Mouse (Mus musculus) thymus, postnatal 25 days (tissue): ENCODE results near the gene Wdr31.

ENCODE experiments used
- DNase-seq: peaks from one replicate; pipeline ENCODE4 v3.0.0; 2022

The Wdr31 gene

DNA sequence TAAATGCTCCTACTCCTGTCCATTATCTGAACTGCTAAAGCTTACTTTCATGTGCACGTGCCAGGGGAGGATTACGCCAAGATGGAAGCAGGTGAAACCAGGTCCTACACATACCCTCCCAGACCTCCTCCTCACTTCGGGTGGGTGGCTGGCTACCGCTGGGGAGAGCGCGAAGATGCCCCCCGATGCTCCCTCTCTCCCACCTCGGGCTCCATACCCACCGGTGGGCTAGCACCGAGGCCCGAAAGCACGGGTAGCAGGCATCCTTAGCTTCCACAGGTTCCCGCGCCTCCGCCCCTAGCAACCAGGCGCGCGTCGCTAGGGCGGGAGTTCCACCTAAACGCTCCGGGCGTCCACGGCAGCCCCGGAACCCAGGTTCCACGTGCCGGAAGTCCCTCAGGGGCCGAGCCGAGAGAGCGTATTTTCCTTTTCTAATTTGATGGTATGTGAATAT is at the start of gene Wdr31:
Gene Wdr31 (minus strand): TSS at position 299 of the 454 bp plus-strand sequence.
- peak; percentile 84 for DNase-seq

DNA sequence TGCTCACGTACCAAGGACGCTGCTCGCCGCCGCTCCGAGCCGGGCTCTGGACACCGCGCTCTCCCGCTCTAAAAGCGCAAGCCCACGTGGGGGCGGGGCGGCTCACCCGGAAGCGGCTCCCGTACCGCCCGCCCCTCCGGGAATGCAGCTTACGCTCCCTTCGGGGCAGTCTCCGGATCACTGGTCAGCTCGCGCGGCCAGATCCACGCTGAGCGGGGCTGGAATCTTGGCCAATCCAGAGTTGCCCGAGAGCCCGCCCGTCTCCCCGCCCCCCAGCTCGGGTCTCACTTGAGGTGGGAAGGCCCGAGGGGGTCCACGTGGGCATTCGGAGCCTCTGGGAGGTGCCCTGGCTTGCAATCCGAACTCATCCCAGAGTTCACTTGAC is 49.1 kb upstream of the Wdr31 start, which contains the start of gene Alad:
Gene Alad (minus strand): TSS at position 70 of the 385 bp plus-strand sequence.
- peak; percentile 79 for DNase-seq

DNA sequence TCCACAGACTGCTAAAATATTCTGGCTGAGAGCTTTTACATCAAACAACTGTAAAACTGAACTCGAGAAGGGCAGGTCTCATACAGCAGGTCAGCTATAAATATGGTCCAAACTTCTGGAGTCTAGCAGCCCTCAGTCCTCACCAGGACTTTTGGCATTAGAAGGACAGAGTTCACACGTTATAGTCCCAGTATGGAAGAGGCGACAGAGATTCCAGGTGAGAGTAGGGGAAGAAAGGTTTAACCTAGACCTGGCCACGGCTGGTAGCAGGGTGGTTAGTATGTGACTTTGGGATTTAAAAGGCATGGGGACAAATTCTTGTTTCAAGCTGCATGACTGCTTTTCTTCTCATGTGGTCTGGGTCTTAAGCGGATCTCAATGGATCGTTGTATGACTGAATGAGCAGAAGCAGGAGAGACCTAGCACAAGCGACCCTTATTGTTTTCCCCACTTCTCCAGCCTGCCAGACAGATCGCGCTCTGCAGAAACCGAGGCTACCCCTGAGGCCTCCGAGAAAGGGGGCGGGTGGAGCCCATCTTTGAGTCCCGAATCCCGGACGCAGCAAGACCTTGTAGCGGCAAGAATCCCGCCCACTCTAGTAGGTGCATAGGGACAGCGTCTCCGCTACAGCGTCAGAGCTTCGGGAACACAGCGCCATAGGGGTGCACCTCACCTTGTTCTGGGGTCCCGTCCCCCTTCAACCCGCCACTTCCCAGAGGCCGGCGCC is 48.6 kb upstream of the Wdr31 start:
- no peak for DNase-seq

DNA sequence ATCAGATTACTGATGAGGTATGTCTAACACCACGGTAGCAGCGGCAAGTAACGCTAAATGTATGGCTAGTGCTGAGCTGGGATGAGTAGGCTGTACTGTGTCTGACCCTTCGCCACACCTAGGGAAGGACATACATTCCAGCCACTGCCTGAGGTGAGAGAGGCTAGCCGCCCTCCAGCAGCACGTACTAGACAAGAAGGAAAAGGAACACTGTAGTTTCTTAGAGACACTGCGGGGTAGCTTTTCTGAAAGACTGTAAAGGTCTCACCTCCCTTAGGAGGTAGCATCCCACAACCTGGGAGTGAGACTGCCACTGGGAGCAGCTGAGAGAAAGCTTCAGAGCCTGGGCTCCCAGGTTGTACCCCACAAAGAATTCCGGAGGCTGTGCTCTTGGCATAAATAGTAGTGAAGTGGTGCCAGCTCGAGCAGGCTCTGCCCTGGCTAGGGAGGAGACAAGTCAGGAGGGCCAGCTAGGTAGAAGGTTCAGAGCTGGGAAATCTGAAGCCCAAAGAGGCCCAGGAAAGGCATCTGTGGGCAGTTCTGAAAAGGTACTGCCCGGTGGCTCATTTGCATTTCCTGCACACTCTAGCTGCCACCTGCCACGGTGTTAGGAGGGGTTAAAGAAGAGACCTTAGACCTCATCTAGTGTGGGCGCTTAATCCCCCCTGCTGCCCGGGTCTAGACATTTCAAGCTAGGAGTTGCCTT is 47.9 kb upstream of the Wdr31 start:
- peak; percentile 31 for DNase-seq

DNA sequence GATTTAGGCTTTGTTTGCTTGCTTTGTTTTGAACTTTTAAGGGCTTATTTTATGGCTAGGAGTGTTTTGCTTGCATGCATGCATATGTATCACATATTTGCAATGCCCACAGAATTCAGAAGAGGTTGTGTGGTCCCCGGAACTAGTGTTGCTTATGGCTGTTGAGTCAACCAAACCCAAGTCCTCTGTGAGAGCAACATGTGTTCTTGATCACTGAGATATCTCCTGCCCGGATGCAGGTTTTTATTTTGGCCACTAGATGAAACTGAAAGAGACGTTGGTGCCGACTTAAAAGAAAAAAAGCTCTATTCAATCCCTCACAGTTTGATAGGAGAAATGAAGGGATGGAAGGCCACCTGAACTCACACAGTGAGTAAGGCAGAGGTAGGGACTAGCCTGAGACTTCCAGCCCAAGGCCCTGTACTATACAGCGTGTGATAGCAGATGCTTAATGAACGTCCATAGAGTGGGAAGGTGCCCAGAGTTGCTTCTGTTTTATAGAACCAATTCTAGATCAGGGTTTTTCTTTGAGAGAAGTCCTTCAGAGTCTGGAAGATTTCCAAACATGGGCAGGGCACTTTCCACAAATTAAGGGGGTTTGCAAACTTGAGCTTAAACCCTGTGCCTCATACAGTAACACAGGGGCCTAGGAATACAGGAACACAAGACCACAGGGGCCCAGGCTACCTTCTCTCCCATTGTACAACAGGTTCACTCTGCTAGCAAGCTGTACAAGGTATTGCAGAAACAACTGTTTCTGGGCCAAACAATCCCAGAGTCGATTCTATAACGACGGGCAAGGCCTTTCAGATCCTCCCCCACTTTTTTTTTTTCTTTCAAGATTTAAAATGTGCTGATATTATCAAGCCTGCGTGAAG is 47.1 kb upstream of the Wdr31 start:
- no peak for DNase-seq

DNA sequence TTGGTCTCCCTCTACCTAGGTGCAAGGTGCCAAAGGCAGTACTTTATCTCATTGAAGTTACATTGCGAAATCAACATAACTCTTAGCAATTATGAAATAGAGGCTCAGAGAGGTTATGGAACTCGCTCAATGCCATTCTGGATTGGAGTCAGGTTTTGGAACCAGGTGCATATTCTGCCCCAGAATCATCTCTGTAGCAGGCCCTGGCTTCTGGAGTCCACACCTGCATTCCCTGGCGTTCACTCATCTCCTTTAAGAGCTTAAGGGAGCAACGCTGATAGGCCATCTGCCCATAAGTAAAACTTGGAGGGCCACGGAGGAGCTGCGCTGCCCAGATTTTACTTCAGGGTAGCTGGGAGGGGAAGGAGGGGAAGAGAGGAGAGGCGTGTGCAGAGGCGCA is 46.4 kb upstream of the Wdr31 start:
- no peak for DNase-seq

DNA sequence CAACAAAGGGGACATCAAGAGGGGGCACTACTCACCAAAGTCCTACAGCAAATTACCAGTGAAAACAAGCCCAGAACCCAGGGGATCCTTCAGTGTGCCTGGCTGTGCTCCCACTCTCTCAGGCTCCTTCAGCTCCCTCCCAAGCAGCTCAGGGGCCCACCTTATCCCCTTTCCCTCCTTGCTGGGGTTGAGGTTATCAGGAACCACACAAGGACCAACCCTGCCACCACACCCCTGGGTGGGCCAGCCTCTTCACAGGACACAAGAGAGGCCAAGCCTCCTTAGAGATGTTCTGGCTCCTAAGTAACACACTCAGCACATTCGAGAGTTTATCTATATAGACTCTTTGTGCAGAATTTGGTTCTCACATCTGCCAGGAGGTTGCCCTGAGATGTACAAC is 45.9 kb upstream of the Wdr31 start:
- DNase-seq, result no peak

DNA sequence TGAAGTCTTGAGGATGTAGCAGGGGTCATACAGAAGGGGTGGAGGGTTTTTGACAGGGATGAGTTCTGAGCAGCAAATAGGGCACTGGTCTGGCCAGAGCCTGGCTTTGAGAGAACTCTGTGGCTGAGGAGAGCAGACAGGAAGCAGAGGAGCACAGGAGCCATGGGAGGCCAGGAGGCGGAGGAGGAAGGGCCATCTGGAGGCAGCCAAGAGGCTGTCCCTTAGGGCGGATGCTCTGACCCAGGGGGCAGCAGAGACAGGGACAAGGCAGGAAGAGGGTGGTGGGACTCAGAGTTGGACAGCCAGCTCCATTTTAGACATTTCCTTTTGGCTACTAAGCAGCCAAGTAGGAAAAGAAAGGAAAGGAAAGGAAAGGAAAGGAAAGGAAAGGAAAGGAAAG is 45.4 kb upstream of the Wdr31 start:
- DNase-seq, result no peak

DNA sequence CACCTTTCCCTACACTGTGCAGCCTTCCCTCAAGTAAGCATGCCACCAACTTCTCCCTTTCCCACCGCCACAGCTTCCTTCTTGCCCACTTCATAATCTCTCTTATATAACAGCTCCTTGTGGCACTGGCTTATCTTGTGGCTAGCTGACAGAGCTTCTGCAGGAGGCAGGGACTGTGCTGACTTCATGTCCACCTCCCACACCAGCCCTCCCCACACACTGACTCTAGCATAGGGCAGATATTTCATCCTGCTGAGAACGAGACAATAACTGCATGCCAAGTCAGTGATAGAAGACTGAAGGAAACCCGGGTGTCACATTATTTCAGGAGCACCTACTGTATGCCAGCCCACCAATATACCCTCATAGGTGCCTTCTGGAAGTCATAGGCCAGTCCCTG is 44.8 kb upstream of the Wdr31 start:
- no peak for DNase-seq

DNA sequence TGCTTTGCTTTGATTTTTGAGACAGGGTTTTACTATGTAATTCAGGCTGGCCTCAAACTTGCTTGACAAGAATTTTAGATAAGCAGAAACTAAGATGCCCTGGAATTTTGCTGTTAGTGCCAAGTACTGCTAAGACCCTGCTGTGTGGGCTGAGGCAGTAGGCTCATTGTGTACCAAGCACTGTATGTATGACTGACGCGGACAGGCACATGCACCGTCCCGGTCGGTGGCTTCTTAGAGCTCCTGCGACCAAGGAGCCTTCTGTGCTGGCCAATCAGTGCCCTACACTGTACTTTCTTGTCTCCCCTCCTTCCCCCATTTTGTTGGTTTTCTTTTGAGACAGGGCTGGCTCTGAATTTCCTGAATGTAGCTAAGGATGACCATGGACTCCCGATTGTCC is 44.3 kb upstream of the Wdr31 start:
- no peak for DNase-seq

DNA sequence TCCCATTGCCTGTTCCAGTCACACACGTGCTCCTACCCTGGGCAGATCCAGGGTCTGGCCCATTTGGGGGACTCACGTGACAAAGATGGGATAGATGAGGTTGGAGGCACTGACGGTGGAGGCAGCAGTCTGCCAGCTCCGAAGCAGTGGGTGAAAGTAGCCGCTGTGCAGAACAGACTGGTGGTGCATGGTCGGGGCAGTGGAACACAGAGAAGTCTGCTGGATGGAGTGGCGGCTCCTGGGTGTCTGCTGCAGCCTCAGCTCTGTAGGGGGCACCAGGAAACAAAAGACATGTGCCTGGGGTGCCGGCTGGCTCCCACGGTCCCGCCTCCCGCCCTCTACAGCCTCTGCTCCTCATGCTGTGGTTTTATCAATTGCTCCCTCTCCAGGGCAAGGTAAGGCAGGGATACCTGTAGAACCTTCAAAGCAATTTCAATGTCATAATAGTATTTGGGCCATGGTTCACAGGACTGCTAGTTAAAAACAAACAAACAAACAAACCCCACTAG is 43.4 kb upstream of the Wdr31 start:
- DNase-seq, result no peak

DNA sequence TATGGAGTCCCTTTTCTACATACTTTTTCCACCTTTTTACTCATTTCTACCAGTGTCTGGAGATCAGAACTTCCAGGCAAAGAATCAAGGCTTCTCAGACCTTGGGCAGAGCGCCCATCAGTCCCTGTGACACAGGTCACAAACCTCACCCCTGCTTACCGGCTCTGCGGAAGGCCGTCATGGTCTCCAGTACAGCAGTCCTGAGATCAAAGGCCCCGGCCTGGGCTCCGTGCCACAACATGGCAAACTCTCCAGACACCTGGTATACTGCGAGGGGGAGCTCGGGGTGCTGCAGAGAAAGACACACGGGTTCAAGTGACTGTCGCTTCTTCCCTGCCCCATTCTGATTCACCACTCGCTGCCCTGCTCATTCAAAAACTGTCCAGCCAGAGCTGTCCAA is 39.2 kb upstream of the Wdr31 start:
- DNase-seq, result no peak

DNA sequence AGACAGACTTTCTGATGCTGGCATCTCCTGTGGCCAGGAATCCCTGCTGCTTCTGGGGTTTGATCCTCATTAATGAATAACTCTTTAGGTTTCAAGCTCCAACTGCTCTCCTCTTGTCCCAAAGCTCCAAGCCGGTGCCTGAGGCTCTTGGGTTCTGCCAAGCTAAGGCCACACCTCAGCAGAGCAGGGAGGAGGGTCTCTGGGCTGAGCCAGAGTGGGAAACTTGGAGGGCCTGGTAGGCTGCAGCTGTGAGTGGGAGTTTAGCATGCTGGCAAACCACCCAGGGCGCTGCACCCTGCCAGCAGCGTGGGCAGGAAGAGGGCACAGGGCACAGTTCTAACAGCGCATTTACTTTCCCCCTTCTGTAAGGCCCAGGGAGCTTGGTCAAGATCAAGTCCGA is 38.1 kb upstream of the Wdr31 start:
- no peak for DNase-seq

DNA sequence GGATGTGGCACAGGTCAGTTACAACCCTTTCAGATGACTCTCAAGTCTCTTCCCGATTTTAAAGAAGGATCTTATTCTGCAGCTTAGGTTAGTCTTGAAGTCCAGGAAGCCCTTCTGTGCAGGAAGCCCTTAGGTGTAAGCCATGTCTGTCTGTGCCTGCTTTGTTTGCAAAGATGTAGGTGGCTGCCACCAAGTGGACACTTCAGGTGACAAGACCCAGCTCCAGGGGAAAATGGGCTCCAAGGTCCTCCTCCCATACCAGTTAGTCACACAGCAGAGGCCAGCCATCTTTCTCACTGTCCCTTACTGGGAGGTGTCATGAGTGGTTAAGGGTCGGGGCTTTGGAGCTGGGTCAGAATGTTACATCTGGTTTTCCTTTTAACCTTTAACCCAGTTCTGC is 36.1 kb upstream of the Wdr31 start:
- peak; percentile 66 for DNase-seq

DNA sequence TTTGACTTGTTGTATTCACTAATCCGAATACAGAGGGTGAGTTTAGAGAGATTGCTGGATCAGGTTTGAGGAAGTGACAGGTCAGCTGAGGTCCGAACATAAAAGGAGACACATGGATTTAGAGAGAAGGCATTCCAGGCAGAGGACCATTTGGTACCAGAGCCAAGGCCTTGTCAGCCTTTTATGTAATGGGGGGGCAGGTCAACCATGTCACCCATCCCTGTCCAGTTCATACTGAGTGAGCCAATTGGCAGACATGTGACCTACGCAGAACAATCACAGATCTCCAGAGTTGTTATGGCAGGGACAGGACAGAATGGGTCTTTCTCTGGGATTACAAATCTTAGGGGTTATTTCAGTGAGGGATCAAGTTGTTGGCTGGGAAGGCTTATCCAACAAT is 35.3 kb upstream of the Wdr31 start:
- no peak for DNase-seq

DNA sequence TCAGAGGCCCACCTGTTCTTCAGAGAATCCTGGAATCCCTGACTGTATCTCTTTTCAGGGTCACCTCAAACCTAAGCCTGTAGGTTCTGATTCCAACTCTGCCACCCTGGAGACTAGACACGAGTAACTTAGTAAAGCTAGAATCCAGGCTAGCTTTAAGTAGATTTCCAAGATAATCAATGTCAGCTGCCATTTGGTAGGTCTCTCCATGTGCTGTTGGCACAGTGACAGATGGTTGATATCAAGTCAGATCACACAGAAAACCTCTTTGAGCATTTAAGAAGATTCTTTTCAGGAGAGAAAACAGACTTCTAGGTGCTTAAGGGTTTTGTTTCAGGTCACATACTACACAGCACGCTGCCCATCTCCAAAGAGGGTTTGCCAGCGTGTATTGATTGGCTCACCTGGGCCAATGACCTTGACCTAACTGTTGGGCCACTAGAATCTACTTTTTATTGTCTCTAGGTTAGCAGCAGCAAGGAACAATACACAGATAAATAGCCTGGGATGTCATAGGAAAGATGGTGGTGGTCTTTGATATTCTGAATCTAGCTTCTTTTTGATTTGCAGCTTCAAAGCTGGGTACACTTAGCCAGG is 32.8 kb upstream of the Wdr31 start, which contains the start of gene Hdhd3:
Gene Hdhd3 (minus strand): TSS at position 94 of the 597 bp plus-strand sequence.
- DNase-seq, result no peak

DNA sequence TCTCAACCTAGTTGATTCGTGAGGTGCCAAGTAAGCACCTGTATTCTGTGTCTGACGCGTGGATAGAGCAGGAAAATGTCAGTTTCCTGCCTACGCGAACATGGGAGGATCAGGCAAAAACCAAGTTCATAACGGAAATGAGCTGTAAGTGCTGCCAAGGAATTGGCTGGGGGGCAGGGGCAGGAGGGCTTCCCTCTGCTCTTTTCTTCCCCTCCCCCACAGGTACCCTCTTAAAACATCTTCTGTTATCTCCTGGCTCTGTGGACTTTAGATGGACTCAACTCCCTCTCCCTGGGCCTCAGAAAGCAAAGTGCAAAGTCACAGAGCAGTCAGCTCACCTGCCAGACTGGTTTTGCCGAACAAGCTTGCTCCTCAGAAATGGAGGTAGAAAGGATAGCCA is 32.3 kb upstream of the Wdr31 start:
- no peak for DNase-seq

DNA sequence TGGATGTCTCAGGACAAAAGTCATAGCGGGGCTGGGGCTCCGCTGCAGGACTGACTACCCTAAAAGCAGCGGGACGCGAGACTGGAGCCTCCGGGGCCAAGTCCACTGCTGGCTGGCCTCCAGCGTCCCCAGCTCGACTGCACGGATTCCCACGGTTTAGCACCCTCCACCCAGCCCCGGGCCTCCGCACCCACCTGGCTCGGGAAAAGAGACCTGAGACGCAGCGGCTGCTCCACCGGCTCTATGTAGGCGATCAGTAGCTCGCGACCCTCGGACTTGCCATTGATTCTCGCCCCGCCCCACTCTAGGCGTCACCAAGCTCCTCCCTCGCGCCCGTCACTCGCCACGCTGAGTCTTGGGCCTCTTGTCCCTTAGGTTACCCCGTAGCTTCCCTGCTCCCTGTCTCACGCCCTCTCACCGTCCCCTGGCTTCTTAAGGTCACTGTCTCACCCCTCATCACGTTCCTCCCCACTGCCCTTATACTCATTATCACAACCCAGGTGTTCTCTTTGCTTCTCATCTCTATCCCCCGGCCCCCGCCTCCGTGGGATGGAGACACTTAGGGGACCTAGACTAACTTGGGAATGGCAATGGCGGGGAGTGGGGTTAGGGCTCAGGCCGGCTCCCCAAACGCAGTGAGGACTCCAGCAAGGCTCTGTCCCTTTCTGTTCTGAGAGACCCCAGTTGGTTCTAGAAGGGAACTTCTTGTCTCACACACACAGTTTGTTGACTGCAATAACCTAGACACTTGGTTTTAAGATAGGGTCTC is 31.5 kb upstream of the Wdr31 start:
- peak; percentile 86 for DNase-seq

DNA sequence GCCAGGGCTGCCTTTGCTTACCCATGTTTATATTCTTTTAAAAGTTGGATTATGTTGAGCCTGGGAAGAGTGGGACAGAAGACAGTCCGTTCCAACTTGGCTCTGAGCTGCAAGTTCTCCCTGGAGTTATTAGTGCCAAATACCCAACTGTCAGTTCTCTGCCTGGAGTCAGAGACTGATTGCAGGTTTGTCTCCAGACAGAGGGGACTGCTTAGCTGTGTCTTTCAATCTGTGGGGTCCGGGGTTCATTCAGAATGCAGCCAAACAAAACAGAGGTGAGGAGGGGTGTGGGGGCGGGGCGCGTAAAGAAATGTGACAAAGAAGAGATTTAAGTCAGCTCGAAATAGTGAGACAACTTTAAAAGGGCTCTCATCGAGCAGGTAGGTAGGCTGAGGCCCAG is 30.8 kb upstream of the Wdr31 start:
- no peak for DNase-seq

DNA sequence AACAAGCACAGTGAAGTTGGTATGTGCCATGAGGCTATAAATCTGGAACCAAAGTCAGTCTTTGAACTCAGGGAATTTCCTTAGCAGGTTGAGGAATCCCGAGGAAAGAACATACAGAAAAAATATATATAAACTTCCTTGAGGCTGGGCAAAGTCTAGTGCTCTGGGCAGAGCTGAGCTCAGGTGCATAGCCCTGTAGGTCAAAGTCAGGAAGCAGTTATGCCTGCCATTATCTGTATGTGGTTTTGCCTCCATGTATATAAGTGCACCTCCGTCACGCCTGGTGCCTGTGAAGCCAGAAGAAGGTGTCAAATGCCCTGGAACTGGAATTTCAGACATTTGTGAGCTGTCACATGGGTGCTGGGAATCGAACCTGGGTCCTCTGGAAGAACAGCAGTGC is 30.1 kb upstream of the Wdr31 start:
- no peak for DNase-seq

DNA sequence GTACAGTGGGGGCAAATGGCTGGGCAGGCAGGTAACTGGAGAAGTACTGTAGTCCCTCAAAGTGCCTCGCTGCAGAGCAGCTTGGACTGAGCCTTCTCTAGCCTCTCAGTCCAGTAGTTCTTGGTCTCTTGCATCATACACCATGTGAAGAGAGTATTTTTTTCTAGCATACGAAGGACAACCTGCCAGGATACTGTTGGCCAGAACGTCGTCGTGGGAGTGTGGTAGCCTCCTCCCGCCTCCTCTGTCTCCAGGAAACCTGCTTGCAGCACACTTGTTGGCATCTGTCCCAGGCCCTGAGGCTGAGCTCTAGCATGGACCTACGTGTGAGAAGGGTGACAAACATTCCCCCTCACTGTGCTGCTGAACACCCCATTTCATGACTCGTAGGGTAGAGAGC is 26.1 kb upstream of the Wdr31 start:
- no peak for DNase-seq

DNA sequence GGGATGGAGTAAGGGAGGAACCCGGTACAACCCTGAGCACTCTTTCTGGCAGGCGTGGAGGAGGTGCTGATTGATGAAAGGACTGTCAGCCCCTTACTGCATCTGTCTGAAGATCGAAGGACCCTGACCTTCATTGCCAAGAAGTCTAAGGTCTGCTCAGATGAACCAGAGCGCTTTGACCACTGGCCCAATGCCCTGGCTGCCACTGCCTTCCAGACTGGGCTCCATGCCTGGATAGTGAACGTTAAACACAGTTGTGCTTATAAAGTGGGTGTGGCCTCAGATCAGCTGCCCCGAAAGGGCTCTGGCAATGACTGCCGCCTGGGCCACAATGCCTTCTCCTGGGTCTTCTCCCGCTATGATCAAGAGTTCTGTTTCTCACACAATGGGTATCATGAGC is 25.2 kb upstream of the Wdr31 start:
- DNase-seq, result no peak
